Comparison of ENCODE assay signal across 9 mouse cellular contexts in genomic region chr6:22326289-22326688, GRCm38 (mm10). TPM values are rescaled to one million over a fixed set of nuclear protein-coding genes. Genes with fewer than 3 reads are reported as not detected.
"Had no signal": no experiment of that assay in that cellular context is flagged by ENCODE, and none has a peak within 500 bp of the region (broad histone marks: within the 10 kb centered on the region; RNA-seq: fewer than 3 reads in every experiment).

No protein-coding gene starts in this region.

- H3K4me3 ChIP-seq: layer of hippocampus, adult 2 months; limb, embryonic 12.5 days; liver, embryonic 12.5 days; liver, embryonic 15.5 days had no signal

- H3K9ac ChIP-seq: limb, embryonic 12.5 days; liver, embryonic 12.5 days; liver, embryonic 15.5 days had no signal

- H3K9me3 ChIP-seq: limb, embryonic 12.5 days; liver, embryonic 12.5 days; liver, embryonic 15.5 days had no signal

- H3K27me3 ChIP-seq: limb, embryonic 12.5 days; liver, embryonic 12.5 days; liver, embryonic 15.5 days had no signal

- H3K27ac ChIP-seq: layer of hippocampus, adult 2 months; limb, embryonic 12.5 days; liver, embryonic 12.5 days; liver, embryonic 15.5 days; stomach, postnatal 0 days had no signal

- H3K4me2 ChIP-seq: limb, embryonic 12.5 days; liver, embryonic 12.5 days; liver, embryonic 15.5 days; midbrain, embryonic 11.5 days had no signal

- H3K4me1 ChIP-seq: liver, embryonic 12.5 days; liver, embryonic 15.5 days had no signal

RNA-seq across cellular contexts. Expression of gene Wnt16, which starts 38.3 kb away (rescaled TPM):
- total RNA-seq: megakaryocyte progenitor cell, adult 5-6 weeks; megakaryocyte-erythroid progenitor cell, adult 5-6 weeks had no signal
- polyA plus RNA-seq: large intestine, adult 2 months; liver, embryonic 15.5 days had no signal
